Mouse (Mus musculus): Measurements from ENCODE around the gene Cpn2.

- no peak for TF ChIP-seq CTCF (IDR thresholded peaks at IDR 0.05; ENCODE audit: control insufficient read depth, insufficient read depth, insufficient replicate concordance, low read depth, low read length)
- TF ChIP-seq POLR2A (IDR thresholded peaks at IDR 0.05; ENCODE audit: control insufficient read depth, low read depth, low read length), result no peak
These were observed 13.9 kb downstream of the Cpn2 start for GRCm38 (mm10) chr16:30253374-30253773.

All from testis, adult 2 months (tissue).